Mouse (Mus musculus): Measurements from ENCODE around the gene Ush2a.

DNA sequence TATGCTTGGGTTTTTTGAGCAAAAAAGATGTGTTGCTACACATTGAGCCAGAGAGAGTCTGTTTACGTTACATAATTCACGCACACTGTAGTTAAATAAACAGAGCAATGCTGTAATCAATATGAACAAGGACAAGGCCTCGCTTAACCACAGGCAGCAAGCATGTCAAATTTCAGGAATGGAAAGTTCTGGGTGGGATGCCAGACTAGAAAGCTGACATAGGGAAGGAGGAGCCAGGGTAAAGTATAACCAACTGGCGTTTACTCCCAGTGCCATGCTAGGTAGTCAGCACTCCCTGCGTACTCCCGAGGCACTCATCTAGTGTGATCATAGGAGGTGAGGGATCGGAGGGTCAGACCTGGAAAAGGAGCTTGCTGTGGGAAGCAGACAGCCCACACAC lies 553.2 kb downstream of the Ush2a start:
- TF ChIP-seq GABPA (IDR thresholded peaks at IDR 0.05; ENCODE audit: low read depth, low read length) = no peak
- TF ChIP-seq CTCF (IDR thresholded peaks at IDR 0.05 in 2 of 3, conservative IDR thresholded peaks at IDR 0.05 in 1 of 3; ENCODE audit: control insufficient read depth in 1 of 3, insufficient read depth in 1 of 3, low read depth in 2 of 3, low read length in 3 of 3, poor library complexity in 1 of 3, severe bottlenecking in 1 of 3) = no peak
- TF ChIP-seq POLR2A (IDR thresholded peaks at IDR 0.05; ENCODE audit: control insufficient read depth in 1 of 2, insufficient read depth in 1 of 2, low read depth in 1 of 2, low read length in 2 of 2, poor library complexity in 1 of 2) = no peak
- TF ChIP-seq SIN3A (IDR thresholded peaks at IDR 0.05; ENCODE audit: low read length) = no peak
- TF ChIP-seq MAZ (IDR thresholded peaks at IDR 0.05; ENCODE audit: low read depth, low read length) = no peak
- no peak for TF ChIP-seq EP300 (IDR thresholded peaks at IDR 0.05; ENCODE audit: low read depth in 1 of 2, low read length in 2 of 2)
- TF ChIP-seq RCOR1 (IDR thresholded peaks at IDR 0.05; ENCODE audit: low read depth, low read length) = no peak
- no peak for TF ChIP-seq JUND (IDR thresholded peaks at IDR 0.05; ENCODE audit: low read depth, low read length)
- TF ChIP-seq TCF12 (IDR thresholded peaks at IDR 0.05; ENCODE audit: low read depth, low read length) = no peak
- no peak for TF ChIP-seq MXI1 (IDR thresholded peaks at IDR 0.05; ENCODE audit: low read depth, low read length)
- TF ChIP-seq MYC (IDR thresholded peaks at IDR 0.05; ENCODE audit: low read depth, low read length) = no peak
- no peak for TF ChIP-seq GATA1 (IDR thresholded peaks at IDR 0.05; ENCODE audit: low read depth, low read length)

Measured in MEL (cell line).